Mouse (Mus musculus) lung, embryonic 14.5 days (tissue): ENCODE measurements around the gene Dlk1. TPM values are rescaled to one million over a fixed set of nuclear protein-coding genes. Genes with fewer than 3 reads are reported as not detected.

Source experiments
- ATAC-seq: fragments of 200-750 bp; cut with Nextera tagmentation; 2 replicates; pipeline ENCODE4 v1.8.0; 2017; ENCODE audit warnings: mild to moderate bottlenecking, moderate TSS enrichment, moderate library complexity; ENCODE audit not compliant: insufficient read depth
- DNase-seq: peaks from one replicate; pipeline ENCODE4 v3.0.0-alpha.2; 2015
- H3K27ac ChIP-seq: fragments of 300-500 bp; sonication (generic); 2 replicates; pipeline ENCODE4 v1.5.1; 2014; ENCODE audit warnings: low read depth, mild to moderate bottlenecking, moderate library complexity
- H3K27me3 ChIP-seq: fragments of 300-500 bp; sonication (generic); 2 replicates; pipeline ENCODE4 v1.6.1; 2014; ENCODE audit warnings: low read length, control low read depth; ENCODE audit not compliant: insufficient read depth
- H3K36me3 ChIP-seq: fragments of 300-500 bp; sonication (generic); 2 replicates; pipeline ENCODE4 v1.6.1; 2014; ENCODE audit warnings: control low read depth; ENCODE audit not compliant: insufficient read depth
- H3K4me1 ChIP-seq: fragments of 300-500 bp; sonication (generic); 2 replicates; pipeline ENCODE4 v1.6.1; 2014; ENCODE audit warnings: antibody characterized with exemption, control low read depth; ENCODE audit not compliant: insufficient read depth
- H3K4me2 ChIP-seq: fragments of 300-500 bp; sonication (generic); 2 replicates; pipeline ENCODE4 v1.6.1; 2014; ENCODE audit warnings: mild to moderate bottlenecking
- H3K4me3 ChIP-seq: fragments of 300-500 bp; sonication (generic); 2 replicates; pipeline ENCODE4 v1.5.1; 2014; ENCODE audit warnings: low read depth, low read length
- H3K9ac ChIP-seq: fragments of 300-500 bp; sonication (generic); 2 replicates; pipeline ENCODE4 v1.6.1; 2014
- H3K9me3 ChIP-seq: fragments of 300-500 bp; sonication (generic); 2 replicates; pipeline ENCODE4 v1.6.1; 2016; ENCODE audit warnings: low read depth, low read length, control low read depth
- CTCF ChIP-seq: IDR thresholded peaks from 2 replicates; pipeline ENCODE4 v1.5.1; 2016; ENCODE audit warnings: antibody characterized with exemption, low read depth
- WGBS: fragments of 180-500 bp; shearing (Covaris S2); extraction: QIAGEN DNeasy Blood & Tissue Kit; methylation state at CpG from one replicate; pipeline ENCODE4 v1.1.7; 2014; 5-methylcytosine and 5-hydroxymethylcytosine counted together
- polyA plus RNA-seq: library from polyadenylated mRNA; unstranded; fragments of >200 nt; fragmentation: Nextera tagmentation; extraction: Ambion mirVana; gene quantifications from 2 replicates; pipeline ENCODE4 v1.2.1, GENCODE M21; 2014

Dlk1 gene
- polyA plus RNA-seq, 1 experiment from 2014 or later: 481 TPM

DNA sequence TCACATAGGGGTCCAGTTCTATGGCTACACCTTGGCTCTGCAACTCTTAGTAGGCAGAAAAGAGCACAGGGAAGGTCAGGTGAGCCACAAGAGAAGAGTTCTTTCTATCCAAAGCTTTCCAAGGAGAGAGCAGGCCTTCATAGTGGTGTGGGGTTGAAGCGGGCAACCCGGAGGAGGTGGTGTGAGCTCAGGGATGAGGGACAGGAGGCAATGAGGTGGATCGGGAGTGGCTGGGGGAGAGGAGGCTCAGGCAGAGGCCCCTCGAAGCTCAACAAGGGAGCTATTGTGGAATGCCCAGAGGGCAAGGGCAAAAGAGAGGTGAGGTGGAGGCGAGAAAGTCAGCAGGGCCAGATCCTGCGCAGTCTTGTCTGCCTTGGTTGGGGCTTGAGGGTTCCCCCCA is 43.8 kb downstream of the Dlk1 start:
- DNase-seq: no peak

DNA sequence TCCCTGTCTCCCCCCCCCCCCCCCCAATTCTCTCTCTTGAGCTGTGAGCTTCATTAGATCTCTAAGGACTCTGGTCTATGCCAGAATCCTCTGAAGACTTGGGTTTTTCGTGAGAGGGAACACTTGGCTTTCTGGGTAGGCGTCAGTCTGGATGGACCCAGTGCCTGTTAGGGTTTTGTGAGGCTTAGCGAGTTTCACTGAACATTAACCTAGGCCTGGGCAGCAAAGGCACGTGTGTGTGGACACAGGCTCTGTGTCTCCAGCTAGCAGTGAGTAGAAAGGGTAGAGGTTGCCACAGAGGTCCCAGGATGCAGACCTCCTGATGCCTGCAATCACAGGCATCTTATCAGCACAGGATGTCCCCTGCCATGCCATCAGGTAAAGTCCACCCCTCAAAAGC is 48.4 kb downstream of the Dlk1 start:
- ATAC-seq: no peak

More for the DNA sequence above, 43.8 kb downstream of the Dlk1 start:
- Histone ChIP-seq H3K4me3 (no peak overlapping the region), H3K36me3 (no peaks in the 10 kb centered on the region), H3K4me1 (no peaks in the 10 kb centered on the region), H3K4me2 (no peak overlapping the region), H3K27me3 (no peaks in the 10 kb centered on the region), H3K9ac (no peak overlapping the region), H3K27ac (no peak overlapping the region), H3K9me3 (no peaks in the 10 kb centered on the region)
- no peak for TF ChIP-seq CTCF
- no peak for ATAC-seq
- WGBS: 64% methylated on average over 6 of the region's 6 CpGs

DNA sequence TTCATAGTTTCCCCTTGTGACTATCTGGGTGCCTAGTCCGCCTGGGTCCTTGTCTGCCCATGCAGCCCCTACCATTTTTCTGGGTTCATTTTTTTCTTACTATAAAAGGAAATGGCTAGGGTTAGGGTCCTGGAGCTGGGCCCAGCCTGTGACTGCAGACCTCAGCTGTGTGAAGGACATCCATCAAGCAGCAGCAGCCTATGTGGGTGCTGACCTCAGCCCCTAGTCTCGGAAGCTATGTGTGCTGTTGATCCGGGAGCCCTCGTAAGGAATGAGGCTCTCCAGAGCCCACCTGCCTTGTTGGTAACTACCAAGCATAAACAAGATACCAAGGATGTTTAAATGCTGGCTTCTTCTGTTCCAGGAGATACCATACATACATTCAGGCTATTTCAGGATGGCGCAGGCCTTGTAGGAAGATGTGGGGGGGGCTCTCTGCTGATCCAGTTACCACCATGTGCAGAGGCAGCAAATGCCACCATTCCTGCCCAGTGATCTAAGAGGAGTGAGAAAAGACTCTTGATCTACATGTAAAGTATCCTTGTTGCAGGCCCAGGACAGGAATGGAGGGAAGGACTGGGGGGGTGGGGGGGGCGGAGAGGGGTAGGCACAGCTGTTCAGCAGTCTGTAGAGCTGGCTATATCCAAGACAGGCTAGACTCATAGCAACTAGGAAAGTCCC is 49.9 kb downstream of the Dlk1 start:
- H3K27ac ChIP-seq: no peak overlapping the region
- WGBS: 73% methylated on average over 6 of the region's 6 CpGs
- DNase-seq (no peak), ATAC-seq (no peak)
- no peak overlapping the region for H3K4me3 ChIP-seq
- no peaks in the 10 kb centered on the region for H3K36me3 ChIP-seq
- no peak for TF ChIP-seq CTCF
- H3K4me1 ChIP-seq: no peaks in the 10 kb centered on the region
- no peaks in the 10 kb centered on the region for H3K27me3 ChIP-seq
- H3K4me2 ChIP-seq: no peak overlapping the region
- no peak overlapping the region for H3K9ac ChIP-seq
- no peaks in the 10 kb centered on the region for H3K9me3 ChIP-seq

More for the DNA sequence above, 48.4 kb downstream of the Dlk1 start:
- no peak overlapping the region for H3K4me2 ChIP-seq
- H3K4me3 ChIP-seq: no peak overlapping the region
- TF ChIP-seq CTCF: no peak
- H3K27ac ChIP-seq: no peak overlapping the region
- H3K9me3 ChIP-seq: no peaks in the 10 kb centered on the region
- no peaks in the 10 kb centered on the region for H3K4me1 ChIP-seq
- no peak overlapping the region for H3K9ac ChIP-seq
- H3K36me3 ChIP-seq: no peaks in the 10 kb centered on the region
- DNase-seq: no peak
- H3K27me3 ChIP-seq: no peaks in the 10 kb centered on the region
- WGBS: 31% methylated on average over 4 of the region's 4 CpGs

GRCm38 (mm10) chr12:109507693-109508092 is 55.1 kb downstream of the Dlk1 start:
- ATAC-seq: no peak
- H3K9me3 ChIP-seq: no peaks in the 10 kb centered on the region
- no peak for TF ChIP-seq CTCF
- H3K36me3 ChIP-seq: no peaks in the 10 kb centered on the region
- WGBS: 77% methylated on average over 11 of the region's 11 CpGs
- H3K9ac ChIP-seq: no peak overlapping the region
- no peak overlapping the region for H3K27ac ChIP-seq
- H3K4me1 ChIP-seq: peaks cover 37% of the 10 kb centered on the region
- no peaks in the 10 kb centered on the region for H3K27me3 ChIP-seq
- H3K4me2 ChIP-seq: no peak overlapping the region
- H3K4me3 ChIP-seq: no peak overlapping the region
- no peak for DNase-seq

GRCm38 (mm10) chr12:109508495-109509454 is 56.2 kb downstream of the Dlk1 start:
- no peak overlapping the region for H3K9ac ChIP-seq
- H3K4me1 ChIP-seq: peaks cover 47% of the 10 kb centered on the region
- TF ChIP-seq CTCF: no peak
- H3K4me2 ChIP-seq: no peak overlapping the region
- WGBS: 25% methylated on average over 20 of the region's 20 CpGs
- no peaks in the 10 kb centered on the region for H3K27me3 ChIP-seq
- DNase-seq (peak; percentile 58), ATAC-seq (no peak)
- no peak overlapping the region for H3K4me3 ChIP-seq
- no peak overlapping the region for H3K27ac ChIP-seq
- no peaks in the 10 kb centered on the region for H3K9me3 ChIP-seq
- H3K36me3 ChIP-seq: no peaks in the 10 kb centered on the region

- 0 out of 2 replicates have a peak, but pooled peaks have one; percentile 7 for ATAC-seq
- H3K27me3 ChIP-seq: no peaks in the 10 kb centered on the region
- no peaks in the 10 kb centered on the region for H3K9me3 ChIP-seq
- TF ChIP-seq CTCF: no peak
- H3K36me3 ChIP-seq: no peaks in the 10 kb centered on the region
- DNase-seq: no peak
- no peak overlapping the region for H3K4me3 ChIP-seq
- WGBS: 47% methylated on average over 9 of the region's 9 CpGs
- no peak overlapping the region for H3K4me2 ChIP-seq
- H3K9ac ChIP-seq: no peak overlapping the region
- H3K27ac ChIP-seq: peak overlapping the region; percentile 47; the same call in 1 of the 2 replicates
- peaks cover 47% of the 10 kb centered on the region for H3K4me1 ChIP-seq
These were observed 57.0 kb downstream of the Dlk1 start for GRCm38 (mm10) chr12:109509531-109510137.
